Mouse (Mus musculus) forebrain, embryonic 12.5 days (tissue): Measurements from ENCODE around the gene Slc9c1. TPM values are rescaled to one million over a fixed set of nuclear protein-coding genes. Genes with fewer than 3 reads are reported as not detected.
"Not testable (repeated sequence)": the region's sequence is repeated elsewhere in the genome, so short reads cannot be mapped to it uniquely, and the experiment has no call there.

Experiments
- ATAC-seq: fragments of 200-750 bp; cut with Nextera tagmentation; 2 replicates; pipeline ENCODE4 v1.8.0; 2017; ENCODE audit warnings: moderate TSS enrichment; ENCODE audit not compliant: low FRiP score
- H3K27ac ChIP-seq: fragments of 300-500 bp; sonication (generic); 2 replicates; pipeline ENCODE4 v1.5.1; 2016; ENCODE audit warnings: mild to moderate bottlenecking
- H3K27me3 ChIP-seq: fragments of 300-500 bp; sonication (generic); 2 replicates; pipeline ENCODE4 v1.6.1; 2016; ENCODE audit warnings: mild to moderate bottlenecking
- H3K36me3 ChIP-seq: fragments of 300-500 bp; sonication (generic); replicated peaks from 2 replicates; pipeline ENCODE4 v1.6.1; 2016; ENCODE audit warnings: mild to moderate bottlenecking
- H3K4me1 ChIP-seq: fragments of 300-500 bp; sonication (generic); 2 replicates; pipeline ENCODE4 v1.6.1; 2016
- H3K4me2 ChIP-seq: fragments of 300-500 bp; sonication (generic); 2 replicates; pipeline ENCODE4 v1.6.1; 2016; ENCODE audit warnings: mild to moderate bottlenecking, moderate library complexity
- H3K4me3 ChIP-seq: fragments of 300-500 bp; sonication (generic); replicated peaks from 2 replicates; pipeline ENCODE4 v1.5.1; 2016; ENCODE audit warnings: mild to moderate bottlenecking
- H3K9ac ChIP-seq: fragments of 300-500 bp; sonication (generic); 2 replicates; pipeline ENCODE4 v1.6.1; 2016; ENCODE audit warnings: mild to moderate bottlenecking
- H3K9me3 ChIP-seq: fragments of 300-500 bp; sonication (generic); 2 replicates; pipeline ENCODE4 v1.6.1; 2016
- WGBS: fragments of 180-500 bp; shearing (Covaris S2); methylation state at CpG from one replicate; pipeline ENCODE4 v1.1.7; 2016; 5-methylcytosine and 5-hydroxymethylcytosine counted together
- polyA plus RNA-seq: library from polyadenylated mRNA; unstranded; fragments of >200 nt; fragmentation: Nextera tagmentation; extraction: Ambion mirVana; gene quantifications from 2 replicates; pipeline ENCODE4 v1.2.1, GENCODE M21; 2016

Gene Slc9c1
- polyA plus RNA-seq: not detected in 2 replicates

GRCm38 (mm10) chr16:45535009-45535408, at the start of gene Slc9c1:
Gene Slc9c1, plus strand, starts transcription at chr16:45535309.
- no peak within 1 kb of the TSS for H3K4me3 ChIP-seq
- ATAC-seq: no peak
- H3K27ac ChIP-seq: no peak within 1 kb of the TSS
- WGBS: 90% methylated on average over 5 of the region's 5 CpGs
- no peak within 1 kb of the TSS for H3K4me2 ChIP-seq
- no peaks in the 10 kb centered on the region for H3K36me3 ChIP-seq
- no peak within 1 kb of the TSS for H3K9ac ChIP-seq
- H3K27me3 ChIP-seq: no peaks in the 10 kb centered on the region
- no peaks in the 10 kb centered on the region for H3K9me3 ChIP-seq
- H3K4me1 ChIP-seq: no peaks in the 10 kb centered on the region

DNA sequence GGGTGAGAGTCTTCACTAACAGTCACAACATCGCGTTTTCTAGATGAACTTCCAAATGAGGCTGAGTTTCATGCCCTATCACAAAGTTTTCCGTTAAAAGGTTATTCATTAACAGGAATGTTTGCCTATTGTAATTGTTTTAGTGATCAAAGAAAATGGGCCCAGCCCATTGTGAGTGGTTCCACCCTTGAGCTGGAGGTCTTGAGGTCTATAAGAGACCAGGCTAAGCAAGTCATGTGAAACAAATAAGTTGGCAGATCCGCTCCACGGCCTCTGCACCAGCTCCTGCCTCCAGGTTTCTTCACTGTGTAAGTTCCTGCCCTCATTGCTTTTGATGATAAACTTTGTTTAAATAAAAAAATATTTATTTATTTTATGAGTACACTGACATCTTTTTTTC, 42.2 kb upstream of the Slc9c1 start, which contains the start of gene Gm609:
Gene Gm609 (minus strand): TSS at position 43 of the 400 bp plus-strand sequence.
- no peak within 1 kb of the TSS for H3K9ac ChIP-seq
- no peak within 1 kb of the TSS for H3K4me2 ChIP-seq
- no peak for ATAC-seq
- 77% methylated on average over 5 of the region's 5 CpGs for WGBS
- H3K9me3 ChIP-seq: no peaks in the 10 kb centered on the region
- H3K4me1 ChIP-seq: no peaks in the 10 kb centered on the region
- H3K4me3 ChIP-seq: no peak within 1 kb of the TSS
- no peaks in the 10 kb centered on the region for H3K36me3 ChIP-seq
- H3K27me3 ChIP-seq: no peaks in the 10 kb centered on the region
- no peak within 1 kb of the TSS for H3K27ac ChIP-seq

DNA sequence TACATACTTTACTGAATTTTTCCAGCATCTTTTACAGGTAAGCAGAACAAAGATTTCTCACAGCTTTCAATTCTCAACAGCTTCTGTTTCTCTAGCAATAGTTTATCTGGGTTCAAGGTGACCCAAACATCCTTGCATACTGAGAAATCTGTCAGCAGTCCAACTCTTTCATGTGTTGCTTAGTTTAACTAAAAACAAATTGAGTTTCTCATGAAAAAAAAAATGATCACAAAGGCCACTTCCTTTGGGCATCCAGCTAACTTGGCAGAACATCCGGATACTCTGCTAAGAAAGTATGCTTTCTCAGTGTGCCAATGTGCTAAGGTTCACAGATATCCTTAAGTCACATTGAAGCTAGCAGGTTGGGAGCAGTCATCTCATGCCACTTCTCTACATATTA, 39.8 kb upstream of the Slc9c1 start:
- no peaks in the 10 kb centered on the region for H3K9me3 ChIP-seq
- no peak overlapping the region for H3K9ac ChIP-seq
- no peaks in the 10 kb centered on the region for H3K4me1 ChIP-seq
- 86% methylated on average over 1 of the region's 1 CpGs for WGBS
- no peak overlapping the region for H3K4me3 ChIP-seq
- H3K27me3 ChIP-seq: no peaks in the 10 kb centered on the region
- ATAC-seq: no peak
- no peaks in the 10 kb centered on the region for H3K36me3 ChIP-seq
- no peak overlapping the region for H3K4me2 ChIP-seq
- no peak overlapping the region for H3K27ac ChIP-seq

- Histone ChIP-seq H3K4me1 (no peaks in the 10 kb centered on the region), H3K36me3 (no peaks in the 10 kb centered on the region), H3K9me3 (no peaks in the 10 kb centered on the region), H3K27me3 (no peaks in the 10 kb centered on the region), H3K4me3 (no peak overlapping the region), H3K27ac (no peak overlapping the region), H3K9ac (no peak overlapping the region), H3K4me2 (no peak overlapping the region)
- ATAC-seq: no peak
- WGBS: 85% methylated on average over 5 of the region's 5 CpGs
Observed at GRCm38 (mm10) chr16:45525551-45525950, 9.6 kb upstream of the Slc9c1 start.

DNA sequence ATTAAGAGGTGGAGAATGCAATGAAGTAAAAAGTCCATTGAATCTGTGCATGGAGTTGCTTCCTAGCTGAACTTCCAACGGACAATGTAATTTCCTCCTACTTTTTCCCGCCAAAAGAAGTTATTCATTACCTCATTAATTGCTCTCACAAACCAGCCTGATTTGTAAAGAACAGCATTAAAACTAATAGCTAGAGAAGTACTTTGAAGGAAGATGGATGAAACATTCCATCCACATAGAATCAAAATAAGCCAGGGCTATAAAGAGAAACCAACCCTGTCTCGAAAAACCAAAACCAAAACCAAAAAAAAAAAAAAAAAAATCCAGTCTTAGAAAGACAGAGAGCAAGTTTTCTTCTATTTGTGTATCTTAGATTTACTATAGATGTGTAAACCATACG, 3.2 kb upstream of the Slc9c1 start, which contains the start of gene Gm17783:
Gene Gm17783 (minus strand): TSS at position 101 of the 400 bp plus-strand sequence.
- no peaks in the 10 kb centered on the region for H3K9me3 ChIP-seq
- no peak within 1 kb of the TSS for H3K27ac ChIP-seq
- no peaks in the 10 kb centered on the region for H3K4me1 ChIP-seq
- WGBS: 91% methylated on average over 4 of the region's 4 CpGs
- no peak within 1 kb of the TSS for H3K4me3 ChIP-seq
- no peak for ATAC-seq
- H3K9ac ChIP-seq: no peak within 1 kb of the TSS
- no peaks in the 10 kb centered on the region for H3K27me3 ChIP-seq
- H3K36me3 ChIP-seq: no peaks in the 10 kb centered on the region
- no peak within 1 kb of the TSS for H3K4me2 ChIP-seq

- H3K4me1 ChIP-seq, H3K9ac ChIP-seq, H3K4me2 ChIP-seq, H3K4me3 ChIP-seq, ATAC-seq, H3K9me3 ChIP-seq, H3K36me3 ChIP-seq, H3K27ac ChIP-seq, H3K27me3 ChIP-seq: not testable (repeated sequence)
- 80% methylated on average over 1 of the region's 1 CpGs for WGBS
Observed at GRCm38 (mm10) chr16:45538342-45538741, 3.2 kb downstream of the Slc9c1 start.

GRCm38 (mm10) chr16:45542108-45542507, 7.0 kb downstream of the Slc9c1 start:
- Histone ChIP-seq H3K27ac (no peak overlapping the region), H3K27me3 (no peaks in the 10 kb centered on the region), H3K9me3 (no peaks in the 10 kb centered on the region), H3K9ac (no peak overlapping the region), H3K4me3 (no peak overlapping the region), H3K4me1 (no peaks in the 10 kb centered on the region), H3K36me3 (no peaks in the 10 kb centered on the region), H3K4me2 (no peak overlapping the region)
- no peak for ATAC-seq

GRCm38 (mm10) chr16:45544341-45544740, 9.2 kb downstream of the Slc9c1 start:
- Histone ChIP-seq H3K9me3 (no peaks in the 10 kb centered on the region), H3K4me3 (no peak overlapping the region), H3K9ac (no peak overlapping the region), H3K4me2 (no peak overlapping the region), H3K4me1 (no peaks in the 10 kb centered on the region), H3K27me3 (no peaks in the 10 kb centered on the region), H3K36me3 (no peaks in the 10 kb centered on the region), H3K27ac (no peak overlapping the region)
- ATAC-seq: no peak
- WGBS: 82% methylated on average over 3 of the region's 3 CpGs

DNA sequence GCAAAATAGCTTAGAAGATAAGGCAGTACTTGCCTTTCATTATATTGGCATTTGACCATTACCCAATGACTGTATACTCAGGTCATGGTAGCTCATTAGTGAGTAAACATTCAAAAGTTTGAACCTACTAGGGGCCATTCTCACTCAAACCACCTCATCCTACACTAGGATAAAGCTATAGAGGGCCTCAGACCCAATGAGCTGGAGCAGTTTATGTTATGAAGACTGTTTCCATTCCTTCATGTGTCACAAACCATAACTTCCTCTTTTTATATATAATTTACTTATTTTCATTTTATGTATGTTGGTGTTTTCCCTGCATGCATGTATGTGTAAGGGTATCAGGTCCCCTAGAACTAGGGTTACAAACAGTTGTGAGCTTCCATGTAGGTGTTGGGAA, 12.9 kb downstream of the Slc9c1 start:
- Histone ChIP-seq H3K4me1 (no peaks in the 10 kb centered on the region), H3K36me3 (no peaks in the 10 kb centered on the region), H3K27ac (no peak overlapping the region), H3K4me2 (no peak overlapping the region), H3K9me3 (no peaks in the 10 kb centered on the region), H3K9ac (no peak overlapping the region), H3K4me3 (no peak overlapping the region), H3K27me3 (no peaks in the 10 kb centered on the region)
- ATAC-seq: no peak

GRCm38 (mm10) chr16:45551579-45551978, 16.5 kb downstream of the Slc9c1 start:
- Histone ChIP-seq H3K27me3 (no peaks in the 10 kb centered on the region), H3K9me3 (no peaks in the 10 kb centered on the region), H3K36me3 (no peaks in the 10 kb centered on the region), H3K27ac (no peak overlapping the region), H3K4me2 (no peak overlapping the region), H3K9ac (no peak overlapping the region), H3K4me1 (no peaks in the 10 kb centered on the region), H3K4me3 (no peak overlapping the region)
- no peak for ATAC-seq
- 83% methylated on average over 2 of the region's 2 CpGs for WGBS

GRCm38 (mm10) chr16:45561747-45562146, 26.6 kb downstream of the Slc9c1 start:
- Histone ChIP-seq H3K27ac (no peak overlapping the region), H3K4me2 (no peak overlapping the region), H3K4me1 (no peaks in the 10 kb centered on the region), H3K27me3 (no peaks in the 10 kb centered on the region), H3K36me3 (no peaks in the 10 kb centered on the region), H3K4me3 (no peak overlapping the region), H3K9ac (no peak overlapping the region), H3K9me3 (no peaks in the 10 kb centered on the region)
- ATAC-seq: no peak
- WGBS: 55% methylated on average over 3 of the region's 3 CpGs

GRCm38 (mm10) chr16:45572307-45572706, 37.2 kb downstream of the Slc9c1 start:
- no peaks in the 10 kb centered on the region for H3K36me3 ChIP-seq
- H3K4me3 ChIP-seq: no peak overlapping the region
- no peaks in the 10 kb centered on the region for H3K27me3 ChIP-seq
- H3K4me1 ChIP-seq: no peaks in the 10 kb centered on the region
- H3K9me3 ChIP-seq: no peaks in the 10 kb centered on the region
- no peak overlapping the region for H3K4me2 ChIP-seq
- 92% methylated on average over 3 of the region's 3 CpGs for WGBS
- no peak overlapping the region for H3K27ac ChIP-seq
- no peak for ATAC-seq
- no peak overlapping the region for H3K9ac ChIP-seq

DNA sequence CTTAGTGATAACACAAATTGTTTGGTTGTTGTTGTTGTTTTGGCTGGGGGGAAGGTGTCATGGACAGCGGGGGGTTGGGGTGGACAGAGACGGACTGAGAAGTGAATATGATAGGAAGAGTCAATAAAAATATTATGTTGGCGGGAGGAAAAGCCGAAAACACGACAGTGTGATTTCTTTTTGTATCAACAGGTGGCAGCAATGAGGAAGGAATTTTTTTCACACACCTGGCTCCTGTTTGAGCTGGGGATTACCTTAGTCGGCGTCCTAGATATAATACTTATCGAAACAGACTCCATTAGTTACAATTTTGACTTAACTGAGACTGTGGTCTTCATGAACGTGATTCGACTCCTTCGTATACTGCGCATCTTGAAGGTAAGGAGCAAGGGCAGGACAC, 44.8 kb downstream of the Slc9c1 start:
- ATAC-seq: no peak
- Histone ChIP-seq H3K9ac (no peak overlapping the region), H3K9me3 (no peaks in the 10 kb centered on the region), H3K4me1 (no peaks in the 10 kb centered on the region), H3K27me3 (no peaks in the 10 kb centered on the region), H3K27ac (no peak overlapping the region), H3K4me2 (no peak overlapping the region), H3K36me3 (no peaks in the 10 kb centered on the region), H3K4me3 (no peak overlapping the region)
- WGBS: 64% methylated on average over 12 of the region's 12 CpGs

- 38% methylated on average over 2 of the region's 2 CpGs for WGBS
- no peak for ATAC-seq
- no peak overlapping the region for H3K9ac ChIP-seq
- H3K4me2 ChIP-seq: no peak overlapping the region
- H3K4me3 ChIP-seq: no peak overlapping the region
- H3K9me3 ChIP-seq: no peaks in the 10 kb centered on the region
- H3K4me1 ChIP-seq: no peaks in the 10 kb centered on the region
- H3K27me3 ChIP-seq: no peaks in the 10 kb centered on the region
- H3K36me3 ChIP-seq: no peaks in the 10 kb centered on the region
- no peak overlapping the region for H3K27ac ChIP-seq
Observed at GRCm38 (mm10) chr16:45582512-45582911, 47.4 kb downstream of the Slc9c1 start.
